Mouse (Mus musculus) adrenal gland, postnatal 25 days (tissue): ENCODE results near the gene Apobec4. TPM values are rescaled to one million over a fixed set of nuclear protein-coding genes. Genes with fewer than 3 reads are reported as not detected.

Experiments
- DNase-seq: peaks from one replicate; pipeline ENCODE4 v3.0.0; 2021; ENCODE audit warnings: mixed read lengths
- long read RNA-seq: library from polyadenylated mRNA; stranded (forward); transcript quantifications from one replicate; pipeline ENCODE4 v2.0.0, GENCODE M21; 2021
- total RNA-seq: library from RNA; stranded (reverse); gene quantifications from 2 replicates; pipeline ENCODE4 v1.2.3, GENCODE M21; 2021

The Apobec4 gene
- not detected in 2 replicates for total RNA-seq
- long read RNA-seq, result 0 reads

- no peak for DNase-seq
Observed at GRCm38 (mm10) chr1:152750312-152750965, at the start of gene Apobec4. Apobec4 (plus strand) TSS chr1:152750551.

- no peak for DNase-seq
Observed at GRCm38 (mm10) chr1:152701066-152701465, 49.3 kb upstream of the Apobec4 start.

GRCm38 (mm10) chr1:152702920-152703319 lies 47.4 kb upstream of the Apobec4 start:
- DNase-seq, result no peak

GRCm38 (mm10) chr1:152703941-152704340 lies 46.4 kb upstream of the Apobec4 start:
- no peak for DNase-seq

- no peak for DNase-seq
Observed at GRCm38 (mm10) chr1:152707560-152707959, 42.8 kb upstream of the Apobec4 start.

GRCm38 (mm10) chr1:152711037-152711436 lies 39.3 kb upstream of the Apobec4 start:
- no peak for DNase-seq

- DNase-seq, result no peak
Observed at GRCm38 (mm10) chr1:152713924-152714323, 36.4 kb upstream of the Apobec4 start.

- no peak for DNase-seq
Observed at GRCm38 (mm10) chr1:152714405-152714804, 35.9 kb upstream of the Apobec4 start.

GRCm38 (mm10) chr1:152717329-152717728 lies 33.0 kb upstream of the Apobec4 start:
- DNase-seq, result no peak

GRCm38 (mm10) chr1:152718200-152718599 lies 32.2 kb upstream of the Apobec4 start:
- no peak for DNase-seq

GRCm38 (mm10) chr1:152720969-152721368 lies 29.4 kb upstream of the Apobec4 start:
- no peak for DNase-seq

GRCm38 (mm10) chr1:152721535-152722198 lies 28.7 kb upstream of the Apobec4 start:
- DNase-seq, result no peak

GRCm38 (mm10) chr1:152724286-152724685 lies 26.1 kb upstream of the Apobec4 start:
- DNase-seq, result no peak

- no peak for DNase-seq
Observed at GRCm38 (mm10) chr1:152726095-152726494, 24.3 kb upstream of the Apobec4 start.

- DNase-seq, result no peak
Observed at GRCm38 (mm10) chr1:152727604-152728236, 22.6 kb upstream of the Apobec4 start.

GRCm38 (mm10) chr1:152738793-152739192 lies 11.6 kb upstream of the Apobec4 start:
- DNase-seq, result no peak

GRCm38 (mm10) chr1:152739374-152739773 lies 11.0 kb upstream of the Apobec4 start:
- DNase-seq, result no peak

- no peak for DNase-seq
Observed at GRCm38 (mm10) chr1:152743095-152743826, 7.1 kb upstream of the Apobec4 start.

- peak; percentile 78 for DNase-seq
Observed at GRCm38 (mm10) chr1:152746426-152746825, 3.9 kb upstream of the Apobec4 start.

- DNase-seq, result no peak
Observed at GRCm38 (mm10) chr1:152749276-152749675, 1.1 kb upstream of the Apobec4 start.

GRCm38 (mm10) chr1:152761791-152762190 lies 11.4 kb downstream of the Apobec4 start:
- DNase-seq, result no peak

- DNase-seq, result peak; percentile 97
Observed at GRCm38 (mm10) chr1:152766032-152766772, 15.9 kb downstream of the Apobec4 start, which contains the start of the genes Rgl1 and Arpc5. Rgl1 (minus strand) TSS chr1:152766351. Arpc5 (plus strand) TSS chr1:152766542.
